Mouse (Mus musculus): ENCODE results near the gene Map1lc3b. TPM values are rescaled to one million over a fixed set of nuclear protein-coding genes. Genes with fewer than 3 reads are reported as not detected.
A peak's percentile ranks its signal among the peaks of the same experiment; 100 is the strongest.

Gene Map1lc3b
- total RNA-seq, 2 experiments from 2014 or later = 166 to 175 TPM

GRCm38 (mm10) chr8:121558538-121558937 is 31.6 kb upstream of the Map1lc3b start:
- Histone ChIP-seq H3K27ac (no peak overlapping the region), H3K4me3 (no peak overlapping the region)
- DNase-seq = peak; percentile 9
- no peak for TF ChIP-seq CTCF (IDR thresholded peaks at IDR 0.05)
- intact Hi-C loops (cut with DNase I) = no loop called here

- peak; percentile 19 for DNase-seq
- peak overlapping the region; percentile 93; the same call in 1 of the 2 replicates for H3K27ac ChIP-seq
- intact Hi-C loops (cut with DNase I) = no loop called here
- no peak for TF ChIP-seq CTCF (IDR thresholded peaks at IDR 0.05)
- H3K4me3 ChIP-seq = no peak overlapping the region
These were observed 30.4 kb upstream of the Map1lc3b start for GRCm38 (mm10) chr8:121559801-121560200.

GRCm38 (mm10) chr8:121560432-121561100 is 29.6 kb upstream of the Map1lc3b start:
- Histone ChIP-seq H3K27ac (peak overlapping the region; percentile 93), H3K4me3 (no peak overlapping the region)
- DNase-seq = peak; percentile 15
- intact Hi-C loops (cut with DNase I) = no loop called here
- TF ChIP-seq CTCF (IDR thresholded peaks at IDR 0.05) = no peak

GRCm38 (mm10) chr8:121561636-121562345 is 28.4 kb upstream of the Map1lc3b start:
- Histone ChIP-seq H3K27ac (peak overlapping the region; percentile 93), H3K4me3 (peak overlapping the region; percentile 64)
- DNase-seq = peak; percentile 86
- no peak for TF ChIP-seq CTCF (IDR thresholded peaks at IDR 0.05)
- intact Hi-C loops (cut with DNase I) = loop anchor here (2.0 kb wide), 1 partner anchor 21 kb away; no protein-coding TSS in a partner anchor

- DNase-seq = peak; percentile 96
- intact Hi-C loops (cut with DNase I) = loop anchor here (2.0 kb wide), 1 partner anchor 20 kb away; no protein-coding TSS in a partner anchor
- Histone ChIP-seq H3K27ac (peak overlapping the region; percentile 93), H3K4me3 (peak overlapping the region; percentile 64)
- TF ChIP-seq CTCF (IDR thresholded peaks at IDR 0.05) = no peak
These were observed 27.2 kb upstream of the Map1lc3b start for GRCm38 (mm10) chr8:121562941-121563351.

GRCm38 (mm10) chr8:121563701-121564100 is 26.5 kb upstream of the Map1lc3b start:
- intact Hi-C loops (cut with DNase I) = loop anchor here (2.0 kb wide), 1 partner anchor 19 kb away; no protein-coding TSS in a partner anchor
- TF ChIP-seq CTCF (IDR thresholded peaks at IDR 0.05) = no peak
- no peak for DNase-seq
- Histone ChIP-seq H3K27ac (peak overlapping the region; percentile 93), H3K4me3 (peak overlapping the region; percentile 29)

- peak overlapping the region; percentile 99 for H3K27ac ChIP-seq
- no peak for DNase-seq
- TF ChIP-seq CTCF (IDR thresholded peaks at IDR 0.05) = no peak
- intact Hi-C loops (cut with DNase I) = no loop called here
- H3K4me3 ChIP-seq = no peak overlapping the region
These were observed 21.8 kb upstream of the Map1lc3b start for GRCm38 (mm10) chr8:121568321-121568720.

GRCm38 (mm10) chr8:121570335-121570734 is 19.8 kb upstream of the Map1lc3b start:
- peak; percentile 80 for DNase-seq

GRCm38 (mm10) chr8:121570801-121571200 is 19.4 kb upstream of the Map1lc3b start:
- peak overlapping the region; percentile 99 for H3K27ac ChIP-seq
- no peak for TF ChIP-seq CTCF (IDR thresholded peaks at IDR 0.05)
- intact Hi-C loops (cut with DNase I) = no loop called here
- no peak for DNase-seq
- H3K4me3 ChIP-seq = peak overlapping the region; percentile 56

More at GRCm38 (mm10) chr8:121570335-121570734, 19.8 kb upstream of the Map1lc3b start:
- no peak for TF ChIP-seq CTCF (IDR thresholded peaks at IDR 0.05)
- peak overlapping the region; percentile 56 for H3K4me3 ChIP-seq
- H3K27ac ChIP-seq = peak overlapping the region; percentile 99
- intact Hi-C loops (cut with DNase I) = no loop called here

- DNase-seq = peak; percentile 75
- intact Hi-C loops (cut with DNase I) = no loop called here
- Histone ChIP-seq H3K4me3 (no peak overlapping the region), H3K27ac (peak overlapping the region; percentile 99)
- TF ChIP-seq CTCF (IDR thresholded peaks at IDR 0.05) = no peak
These were observed 18.0 kb upstream of the Map1lc3b start for GRCm38 (mm10) chr8:121572121-121572520.

- H3K4me3 ChIP-seq = peak overlapping the region; percentile 26; the same call in 1 of the 2 replicates
- 0 out of 2 replicates have a peak, but pooled peaks have one; percentile 6 for TF ChIP-seq CTCF (IDR thresholded peaks at IDR 0.05)
- DNase-seq = peak; percentile 91
- intact Hi-C loops (cut with DNase I) = no loop called here
- peak overlapping the region; percentile 99 for H3K27ac ChIP-seq
These were observed 16.9 kb upstream of the Map1lc3b start for GRCm38 (mm10) chr8:121573275-121573674.

- peak overlapping the region; percentile 99 for H3K27ac ChIP-seq
- TF ChIP-seq CTCF (IDR thresholded peaks at IDR 0.05) = no peak
- intact Hi-C loops (cut with DNase I) = no loop called here
These were observed 14.5 kb upstream of the Map1lc3b start for GRCm38 (mm10) chr8:121575661-121576060.

More at GRCm38 (mm10) chr8:121575661-121576060, 14.5 kb upstream of the Map1lc3b start:
- H3K4me3 ChIP-seq = peak overlapping the region; percentile 24
- DNase-seq = no peak
